Mouse (Mus musculus): ENCODE data around the gene Ddah1. TPM values are rescaled to one million over a fixed set of nuclear protein-coding genes. Genes with fewer than 3 reads are reported as not detected.

The Ddah1 gene
- total RNA-seq, 1 experiment from 2014 or later, result 1.5 TPM

Other genes with a start within 250 kb of the Ddah1 start
- 18.7 and 27.2 TPM in 2 replicates for gene Znhit6, start 182.5 kb upstream of the Ddah1 start, total RNA-seq (2021)
- 5.5 and 10.6 TPM in 2 replicates for gene Ccn1, start 108.7 kb upstream of the Ddah1 start, total RNA-seq (2021)
- 24.5 and 25.1 TPM in 2 replicates for gene Bcl10, start 164.1 kb downstream of the Ddah1 start, total RNA-seq (2021)
- 23.7 and 28.7 TPM in 2 replicates for gene 2410004B18Rik, start 179.3 kb downstream of the Ddah1 start, total RNA-seq (2021)
- gene Syde2, start 229.2 kb downstream of the Ddah1 start, total RNA-seq (2021), result 7.9 and 9.2 TPM in 2 replicates